Comparison of ENCODE assay signal across 20 mouse cellular contexts in genomic region chr10:118517995-118518394, GRCm38 (mm10).
"Had no signal": no experiment of that assay in that cellular context is flagged by ENCODE, and none has a peak within 500 bp of the region (broad histone marks: within the 10 kb centered on the region; RNA-seq: fewer than 3 reads in every experiment).

No protein-coding gene starts in this region.

- H3K27me3 ChIP-seq: kidney, embryonic 15.5 days; liver, embryonic 13.5 days; midbrain, embryonic 12.5 days; midbrain, embryonic 15.5 days; neural tube, embryonic 12.5 days; neural tube, embryonic 15.5 days had no signal

- H3K9me3 ChIP-seq: kidney, embryonic 15.5 days; liver, embryonic 13.5 days; midbrain, embryonic 12.5 days; midbrain, embryonic 15.5 days; neural tube, embryonic 12.5 days; neural tube, embryonic 15.5 days had no signal

- H3K4me1 ChIP-seq: kidney, embryonic 15.5 days; liver, embryonic 13.5 days; midbrain, embryonic 12.5 days; midbrain, embryonic 15.5 days; neural tube, embryonic 12.5 days; neural tube, embryonic 15.5 days had no signal

- H3K4me3 ChIP-seq: kidney, embryonic 15.5 days; left cerebral cortex, adult 2 months; liver, embryonic 13.5 days; midbrain, embryonic 12.5 days; midbrain, embryonic 15.5 days; neural tube, embryonic 12.5 days; neural tube, embryonic 15.5 days had no signal

- H3K36me3 ChIP-seq: kidney, embryonic 15.5 days; liver, embryonic 13.5 days; midbrain, embryonic 12.5 days; midbrain, embryonic 15.5 days; neural tube, embryonic 12.5 days; neural tube, embryonic 15.5 days had no signal

- DNase-seq: kidney, adult 8-10 months; kidney, postnatal 10 days; kidney, postnatal 36 days; layer of hippocampus, postnatal 36 days; liver, embryonic 13.5 days; lung, adult 2 months; lung, postnatal 10 days; lung, postnatal 36 days; right cerebral cortex, adult 18-20 months; right cerebral cortex, postnatal 14 days; right cerebral cortex, postnatal 4 days; thymus, adult 18-20 months; thymus, postnatal 4 days had no signal

- H3K9ac ChIP-seq: kidney, embryonic 15.5 days; liver, embryonic 13.5 days; midbrain, embryonic 12.5 days; midbrain, embryonic 15.5 days; neural tube, embryonic 12.5 days; neural tube, embryonic 15.5 days had no signal

- H3K27ac ChIP-seq: kidney, embryonic 15.5 days; left cerebral cortex, adult 2 months; liver, embryonic 13.5 days; midbrain, embryonic 12.5 days; midbrain, embryonic 15.5 days; neural tube, embryonic 12.5 days; neural tube, embryonic 15.5 days had no signal

- ATAC-seq: intestine, postnatal 0 days; midbrain, embryonic 15.5 days had no signal

- H3K4me2 ChIP-seq: kidney, embryonic 15.5 days; liver, embryonic 13.5 days; midbrain, embryonic 12.5 days; midbrain, embryonic 15.5 days; neural tube, embryonic 12.5 days; neural tube, embryonic 15.5 days had no signal
